Mouse (Mus musculus): ENCODE results near the gene Rhbdf1. TPM values are rescaled to one million over a fixed set of nuclear protein-coding genes. Genes with fewer than 3 reads are reported as not detected.

Gene Rhbdf1
- polyA plus RNA-seq (2015; fragmentation: Nextera tagmentation; extraction: Ambion mirVana) = 5.8 and 6.5 TPM in 2 replicates

DNA sequence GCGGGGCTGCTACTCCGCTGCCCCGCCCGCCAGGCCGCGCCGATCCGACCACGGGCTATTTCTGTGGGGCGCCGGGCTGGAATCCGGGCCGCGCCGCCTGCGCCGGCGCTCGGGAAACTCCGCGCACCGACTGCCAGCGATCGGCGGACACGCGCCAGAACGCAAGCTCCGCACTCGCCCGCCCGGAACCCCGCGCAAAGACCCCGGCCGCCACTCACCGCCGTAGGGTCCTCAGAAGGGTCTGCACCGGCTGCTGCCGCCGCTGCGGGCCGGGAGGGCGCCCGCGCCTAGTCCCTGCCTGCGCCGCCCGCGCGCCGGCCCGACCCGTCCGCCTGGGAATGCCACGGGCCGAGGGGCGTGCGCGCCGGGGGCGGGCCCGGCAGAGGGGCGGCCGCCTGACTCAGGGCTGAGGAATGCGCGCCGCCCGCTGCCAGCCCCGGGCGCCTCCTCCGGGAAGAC, at the start of gene Rhbdf1:
Gene Rhbdf1, minus strand, starts transcription at position 350 of the 459 bp plus-strand sequence.
- H3K4me2 ChIP-seq (ENCODE audit: low read depth, low read length) = peak within 1 kb of the TSS; percentile 67
- H3K9ac ChIP-seq (ENCODE audit: low read depth, low read length) = peak within 1 kb of the TSS; percentile 63
- peaks cover 76% of the 10 kb centered on the region for H3K27me3 ChIP-seq (ENCODE audit: control insufficient read depth, insufficient read depth, low read depth, low read length)
- peak; percentile 30; the same call in 1 of the 2 replicates for ATAC-seq (ENCODE audit: low read depth)
- WGBS (ENCODE audit: insufficient replicate concordance) = under 1% methylated on average over 72 of the region's 72 CpGs
- peak within 1 kb of the TSS; percentile 51; the same call in 1 of the 2 replicates for H3K27ac ChIP-seq (ENCODE audit: low read length)
- peaks cover 31% of the 10 kb centered on the region for H3K4me1 ChIP-seq (ENCODE audit: control insufficient read depth, low read depth, low read length)
- H3K9me3 ChIP-seq (replicated peaks; ENCODE audit: control insufficient read depth, low read length) = no peaks in the 10 kb centered on the region
- no peaks in the 10 kb centered on the region for H3K36me3 ChIP-seq (ENCODE audit: control insufficient read depth, insufficient read depth)
- H3K4me3 ChIP-seq (ENCODE audit: low read depth, low read length) = peak within 1 kb of the TSS; percentile 63

- no peak for ATAC-seq (ENCODE audit: low read depth)
These were observed 49.1 kb upstream of the Rhbdf1 start for GRCm38 (mm10) chr11:32271178-32271577.

GRCm38 (mm10) chr11:32268952-32269351, 46.9 kb upstream of the Rhbdf1 start:
- no peaks in the 10 kb centered on the region for H3K27me3 ChIP-seq (ENCODE audit: control insufficient read depth, insufficient read depth, low read depth, low read length)
- peak overlapping the region; percentile 99 for H3K27ac ChIP-seq (ENCODE audit: low read length)
- peaks cover 57% of the 10 kb centered on the region for H3K4me1 ChIP-seq (ENCODE audit: control insufficient read depth, low read depth, low read length)
- peak overlapping the region; percentile 74 for H3K4me2 ChIP-seq (ENCODE audit: low read depth, low read length)
- no peaks in the 10 kb centered on the region for H3K36me3 ChIP-seq (ENCODE audit: control insufficient read depth, insufficient read depth)
- WGBS (ENCODE audit: insufficient replicate concordance) = 19% methylated on average over 5 of the region's 5 CpGs
- peak overlapping the region; percentile 98 for H3K9ac ChIP-seq (ENCODE audit: low read depth, low read length)
- peak overlapping the region; percentile 85 for H3K4me3 ChIP-seq (ENCODE audit: low read depth, low read length)
- peak; percentile 87 for ATAC-seq (ENCODE audit: low read depth)
- no peaks in the 10 kb centered on the region for H3K9me3 ChIP-seq (replicated peaks; ENCODE audit: control insufficient read depth, low read length)

More at GRCm38 (mm10) chr11:32271178-32271577, 49.1 kb upstream of the Rhbdf1 start:
- H3K4me2 ChIP-seq (ENCODE audit: low read depth, low read length) = no peak overlapping the region
- peak overlapping the region; percentile 73 for H3K27ac ChIP-seq (ENCODE audit: low read length)
- H3K9me3 ChIP-seq (replicated peaks; ENCODE audit: control insufficient read depth, low read length) = no peaks in the 10 kb centered on the region
- WGBS (ENCODE audit: insufficient replicate concordance) = 42% methylated on average over 4 of the region's 4 CpGs
- no peak overlapping the region for H3K4me3 ChIP-seq (ENCODE audit: low read depth, low read length)
- no peaks in the 10 kb centered on the region for H3K27me3 ChIP-seq (ENCODE audit: control insufficient read depth, insufficient read depth, low read depth, low read length)
- peaks cover 40% of the 10 kb centered on the region for H3K4me1 ChIP-seq (ENCODE audit: control insufficient read depth, low read depth, low read length)
- no peaks in the 10 kb centered on the region for H3K36me3 ChIP-seq (ENCODE audit: control insufficient read depth, insufficient read depth)
- peak overlapping the region; percentile 45 for H3K9ac ChIP-seq (ENCODE audit: low read depth, low read length)

DNA sequence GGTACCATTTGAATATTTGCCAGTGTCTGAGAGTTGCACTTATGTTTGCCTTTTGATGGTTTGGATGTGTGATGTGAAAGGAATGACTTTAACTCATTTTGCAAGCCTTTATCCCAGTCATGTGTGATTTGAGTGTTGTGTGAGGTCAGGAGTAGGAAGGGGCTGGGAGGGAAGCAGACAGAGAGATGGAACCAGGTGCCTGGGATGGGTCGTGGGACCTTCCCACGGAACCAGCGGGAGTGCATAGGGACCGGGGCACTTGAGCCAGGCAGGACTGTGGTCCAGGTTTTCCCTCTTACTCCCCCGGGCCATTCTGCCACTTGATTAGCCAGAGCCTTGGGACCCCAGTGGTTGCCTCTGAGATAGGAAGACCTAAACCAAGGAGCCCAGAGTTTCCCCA, 45.9 kb upstream of the Rhbdf1 start:
- Histone ChIP-seq H3K9ac (ENCODE audit: low read depth, low read length) (peak overlapping the region; percentile 98), H3K4me3 (ENCODE audit: low read depth, low read length) (peak overlapping the region; percentile 85), H3K4me2 (ENCODE audit: low read depth, low read length) (peak overlapping the region; percentile 74), H3K4me1 (ENCODE audit: control insufficient read depth, low read depth, low read length) (peaks cover 64% of the 10 kb centered on the region), H3K36me3 (ENCODE audit: control insufficient read depth, insufficient read depth) (no peaks in the 10 kb centered on the region), H3K9me3 (replicated peaks; ENCODE audit: control insufficient read depth, low read length) (no peaks in the 10 kb centered on the region), H3K27ac (ENCODE audit: low read length) (peak overlapping the region; percentile 99), H3K27me3 (ENCODE audit: control insufficient read depth, insufficient read depth, low read depth, low read length) (no peaks in the 10 kb centered on the region)
- WGBS (ENCODE audit: insufficient replicate concordance) = 17% methylated on average over 5 of the region's 5 CpGs
- peak; percentile 3; the same call in 1 of the 2 replicates for ATAC-seq (ENCODE audit: low read depth)

DNA sequence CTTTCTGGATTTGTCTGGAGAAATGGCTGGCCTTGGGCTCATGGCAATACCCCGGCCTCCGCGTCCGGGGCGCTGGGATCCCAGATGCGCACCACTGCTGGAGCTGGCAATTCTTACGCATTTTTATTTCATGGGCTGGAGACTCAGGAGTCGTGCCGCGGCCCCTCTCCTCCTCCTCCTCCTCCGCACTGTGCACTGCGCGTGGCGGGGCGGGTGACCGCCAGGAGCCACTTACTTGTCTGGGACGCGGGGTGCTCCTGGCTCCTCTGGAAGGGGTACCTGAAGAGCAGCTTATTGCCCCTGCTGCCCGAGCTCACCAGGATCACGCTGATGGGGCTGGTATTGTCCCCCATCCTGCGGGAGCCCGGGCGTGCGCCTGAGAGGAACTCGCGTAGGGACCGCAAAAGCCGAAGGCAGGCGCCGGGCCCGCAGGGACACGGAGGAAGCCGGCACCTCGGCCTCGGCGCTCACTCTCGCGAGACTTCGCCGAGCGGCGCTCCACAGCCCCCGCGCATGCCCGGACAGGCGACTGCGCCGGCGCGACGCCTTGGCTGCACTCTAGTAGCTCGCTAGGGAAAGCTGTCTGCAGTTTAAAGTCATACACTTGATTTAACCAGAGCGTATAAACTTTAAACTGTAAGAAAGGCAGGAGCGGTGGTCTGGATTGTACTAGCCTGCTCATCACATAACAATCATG, 45.2 kb upstream of the Rhbdf1 start, which contains the start of gene Nprl3:
Gene Nprl3, minus strand, starts transcription at position 520 of the 697 bp plus-strand sequence.
- ATAC-seq (ENCODE audit: low read depth) = peak; percentile 77
- Histone ChIP-seq H3K27ac (ENCODE audit: low read length) (peak within 1 kb of the TSS; percentile 99), H3K36me3 (ENCODE audit: control insufficient read depth, insufficient read depth) (no peaks in the 10 kb centered on the region; the same call in 1 of the 2 replicates), H3K4me2 (ENCODE audit: low read depth, low read length) (peak within 1 kb of the TSS; percentile 74), H3K27me3 (ENCODE audit: control insufficient read depth, insufficient read depth, low read depth, low read length) (no peaks in the 10 kb centered on the region), H3K9me3 (replicated peaks; ENCODE audit: control insufficient read depth, low read length) (no peaks in the 10 kb centered on the region), H3K9ac (ENCODE audit: low read depth, low read length) (peak within 1 kb of the TSS; percentile 98), H3K4me3 (ENCODE audit: low read depth, low read length) (peak within 1 kb of the TSS; percentile 85), H3K4me1 (ENCODE audit: control insufficient read depth, low read depth, low read length) (peaks cover 70% of the 10 kb centered on the region)
- under 1% methylated on average over 54 of the region's 54 CpGs for WGBS (ENCODE audit: insufficient replicate concordance)

GRCm38 (mm10) chr11:32266776-32267175, 44.7 kb upstream of the Rhbdf1 start:
- Histone ChIP-seq H3K9ac (ENCODE audit: low read depth, low read length) (peak overlapping the region; percentile 98), H3K4me3 (ENCODE audit: low read depth, low read length) (peak overlapping the region; percentile 85), H3K27me3 (ENCODE audit: control insufficient read depth, insufficient read depth, low read depth, low read length) (no peaks in the 10 kb centered on the region), H3K36me3 (ENCODE audit: control insufficient read depth, insufficient read depth) (no peaks in the 10 kb centered on the region; the same call in 1 of the 2 replicates), H3K27ac (ENCODE audit: low read length) (peak overlapping the region; percentile 99), H3K4me2 (ENCODE audit: low read depth, low read length) (peak overlapping the region; percentile 74), H3K9me3 (replicated peaks; ENCODE audit: control insufficient read depth, low read length) (no peaks in the 10 kb centered on the region), H3K4me1 (ENCODE audit: control insufficient read depth, low read depth, low read length) (peaks cover 71% of the 10 kb centered on the region)
- 22% methylated on average over 6 of the region's 6 CpGs for WGBS (ENCODE audit: insufficient replicate concordance)
- no peak for ATAC-seq (ENCODE audit: low read depth)

GRCm38 (mm10) chr11:32266194-32266593, 44.1 kb upstream of the Rhbdf1 start:
- Histone ChIP-seq H3K27me3 (ENCODE audit: control insufficient read depth, insufficient read depth, low read depth, low read length) (no peaks in the 10 kb centered on the region), H3K9me3 (replicated peaks; ENCODE audit: control insufficient read depth, low read length) (no peaks in the 10 kb centered on the region), H3K36me3 (ENCODE audit: control insufficient read depth, insufficient read depth) (no peaks in the 10 kb centered on the region; the same call in 1 of the 2 replicates), H3K4me2 (ENCODE audit: low read depth, low read length) (peak overlapping the region; percentile 15), H3K4me3 (ENCODE audit: low read depth, low read length) (no peak overlapping the region), H3K27ac (ENCODE audit: low read length) (peak overlapping the region; percentile 99), H3K9ac (ENCODE audit: low read depth, low read length) (peak overlapping the region; percentile 54), H3K4me1 (ENCODE audit: control insufficient read depth, low read depth, low read length) (peaks cover 65% of the 10 kb centered on the region)
- no peak for ATAC-seq (ENCODE audit: low read depth)
- 82% methylated on average over 6 of the region's 6 CpGs for WGBS (ENCODE audit: insufficient replicate concordance)

- peak overlapping the region; percentile 68 for H3K9ac ChIP-seq (ENCODE audit: low read depth, low read length)
- no peaks in the 10 kb centered on the region for H3K9me3 ChIP-seq (replicated peaks; ENCODE audit: control insufficient read depth, low read length)
- H3K4me2 ChIP-seq (ENCODE audit: low read depth, low read length) = peak overlapping the region; percentile 45
- H3K36me3 ChIP-seq (ENCODE audit: control insufficient read depth, insufficient read depth) = peaks cover 4% of the 10 kb centered on the region; the same call in 1 of the 2 replicates
- H3K4me3 ChIP-seq (ENCODE audit: low read depth, low read length) = no peak overlapping the region
- peaks cover 59% of the 10 kb centered on the region for H3K4me1 ChIP-seq (ENCODE audit: control insufficient read depth, low read depth, low read length)
- H3K27me3 ChIP-seq (ENCODE audit: control insufficient read depth, insufficient read depth, low read depth, low read length) = no peaks in the 10 kb centered on the region
- ATAC-seq (ENCODE audit: low read depth) = peak; percentile 73
- WGBS (ENCODE audit: insufficient replicate concordance) = 46% methylated on average over 3 of the region's 3 CpGs
- peak overlapping the region; percentile 99 for H3K27ac ChIP-seq (ENCODE audit: low read length)
These were observed 43.1 kb upstream of the Rhbdf1 start for GRCm38 (mm10) chr11:32265117-32265738.
